Mouse (Mus musculus): ENCODE results near the gene Gm3033.
"Not testable (repeated sequence)": the region's sequence is repeated elsewhere in the genome, so short reads cannot be mapped to it uniquely, and the experiment has no call there.

The Gm3033 gene

GRCm38 (mm10) chr14:3845945-3846344 is at the start of gene Gm3033:
Gene Gm3033, plus strand, starts transcription at chr14:3846245.
- not testable (repeated sequence) for DNase-seq (ENCODE audit: low read depth, low spot score)

- DNase-seq (ENCODE audit: low read depth, low spot score): not testable (repeated sequence)
These were observed 36.3 kb upstream of the Gm3033 start, which contains the start of gene Gm3002 for GRCm38 (mm10) chr14:3809774-3810173. Gene Gm3002, plus strand, starts transcription at chr14:3810074.

DNA sequence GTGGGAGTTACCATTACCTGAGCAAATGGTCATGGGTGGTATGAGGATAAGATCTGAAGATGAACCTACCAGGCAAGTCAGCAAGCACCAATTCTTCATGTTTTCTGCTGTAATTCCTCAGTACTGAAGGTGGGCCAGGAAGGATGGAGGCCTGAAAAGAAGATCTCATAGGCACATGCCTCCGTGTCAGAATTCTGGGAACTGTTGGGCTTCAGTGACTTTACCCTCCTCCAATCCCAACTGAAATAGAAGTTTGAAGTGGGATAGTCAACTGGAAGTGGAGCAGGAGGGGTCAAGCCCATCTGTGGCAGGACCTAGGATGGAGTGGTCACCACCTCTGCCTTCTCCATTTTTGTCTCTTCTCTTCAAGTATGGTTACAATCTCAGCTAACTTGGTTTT is 37.8 kb downstream of the Gm3033 start, which contains the start of gene Gm2916:
Gene Gm2916 (plus strand): TSS at position 301 of the 400 bp plus-strand sequence.
- not testable (repeated sequence) for DNase-seq (ENCODE audit: low read depth, low spot score)

Data from ZHBTc4 (cell line).